Mouse (Mus musculus) myocyte (in vitro differentiated cells): ENCODE data around the gene Olfr358. TPM values are rescaled to one million over a fixed set of nuclear protein-coding genes. Genes with fewer than 3 reads are reported as not detected.

ENCODE experiments used
- H3K27me3 ChIP-seq: one replicate; pipeline ENCODE4 v1.6.1; 2011; ENCODE audit not compliant: control insufficient read depth, insufficient read depth, insufficient read length
- H3K36me3 ChIP-seq: one replicate; pipeline ENCODE4 v1.6.1; 2011; ENCODE audit not compliant: control insufficient read depth, insufficient read depth
- H3K4me2 ChIP-seq: one replicate; pipeline ENCODE4 v1.6.1; 2011; ENCODE audit warnings: low read depth, control low read depth
- H3K4me3 ChIP-seq: one replicate; pipeline ENCODE4 v1.5.1; 2011; ENCODE audit warnings: mild to moderate bottlenecking, control low read depth, moderate library complexity
- H3K79me2 ChIP-seq: one replicate; pipeline ENCODE4 v1.6.1; 2011; ENCODE audit not compliant: control insufficient read depth, insufficient read depth
- H3ac ChIP-seq: one replicate; pipeline ENCODE4 v1.6.1; 2011; ENCODE audit not compliant: control insufficient read depth, insufficient read length
- CEBPB ChIP-seq: IDR thresholded peaks from 2 replicates; pipeline ENCODE4 v1.6.1; 2011; ENCODE audit warnings: mild to moderate bottlenecking, moderate library complexity; ENCODE audit not compliant: poor library complexity, insufficient read depth, severe bottlenecking
- E2F4 ChIP-seq: IDR thresholded peaks from one replicate; pipeline ENCODE4 v1.6.1; 2011; ENCODE audit warnings: mild to moderate bottlenecking, control low read depth, moderate library complexity; ENCODE audit not compliant: insufficient read depth
- MAX ChIP-seq: IDR thresholded peaks from one replicate; pipeline ENCODE4 v1.6.1; 2011; ENCODE audit warnings: low read depth, mild to moderate bottlenecking, control low read depth
- MYOD1 ChIP-seq, 3 experiments: IDR thresholded peaks; one replicate each; pipeline ENCODE4 v1.6.1; 2011; ENCODE audit warnings: control low read depth in 2 of 3, low read depth in 2 of 3, mild to moderate bottlenecking in 2 of 3, moderate library complexity in 1 of 3; ENCODE audit not compliant: insufficient read length in 2 of 3, control insufficient read depth in 1 of 3
- MYOG ChIP-seq, 3 experiments: IDR thresholded peaks; one replicate each; pipeline ENCODE4 v1.6.1; 2011; ENCODE audit warnings: control low read depth in 2 of 3, low read depth in 2 of 3, mild to moderate bottlenecking in 2 of 3; ENCODE audit not compliant: insufficient read length in 2 of 3, control insufficient read depth in 1 of 3, insufficient read depth in 1 of 3
- POLR2A ChIP-seq: IDR thresholded peaks from one replicate; pipeline ENCODE4 v1.6.1; 2011; ENCODE audit warnings: low read depth, mild to moderate bottlenecking, control low read depth, moderate library complexity; ENCODE audit not compliant: insufficient read length
- POLR2AphosphoS2 ChIP-seq: IDR thresholded peaks from one replicate; pipeline ENCODE4 v1.6.1; 2011; ENCODE audit warnings: low read depth, control low read depth; ENCODE audit not compliant: insufficient read length
- REST ChIP-seq: IDR thresholded peaks from one replicate; pipeline ENCODE4 v1.6.1; 2011; ENCODE audit warnings: mild to moderate bottlenecking, control low read depth, moderate library complexity; ENCODE audit not compliant: insufficient read depth, insufficient read length
- SRF ChIP-seq: IDR thresholded peaks from one replicate; pipeline ENCODE4 v1.6.1; 2011; ENCODE audit warnings: low read depth; ENCODE audit not compliant: control insufficient read depth, insufficient read length
- TCF12 ChIP-seq: IDR thresholded peaks from one replicate; pipeline ENCODE4 v1.6.1; 2011; ENCODE audit warnings: mild to moderate bottlenecking, control low read depth; ENCODE audit not compliant: poor library complexity, insufficient read depth, severe bottlenecking
- TCF3 ChIP-seq: IDR thresholded peaks from one replicate; pipeline ENCODE4 v1.6.1; 2011; ENCODE audit warnings: low read depth, control low read depth; ENCODE audit not compliant: insufficient read length
- USF1 ChIP-seq: IDR thresholded peaks from one replicate; pipeline ENCODE4 v1.6.1; 2011; ENCODE audit warnings: low read depth, mild to moderate bottlenecking, control low read depth, moderate library complexity
- polyA plus RNA-seq: library from polyadenylated mRNA; unstranded; fragments of >200 nt; fragmentation: generic; extraction: Trizol; gene quantifications from one replicate; pipeline ENCODE4 v1.2.1, GENCODE M21; 2012; ENCODE audit warnings: missing spikeins

Gene Olfr358
- not detected for polyA plus RNA-seq

GRCm38 (mm10) chr2:37009235-37009634, at the start of gene Olfr358:
Gene Olfr358, minus strand, starts transcription at chr2:37009335.
- Histone ChIP-seq H3K4me2 (no peak within 1 kb of the TSS), H3ac (no peak within 1 kb of the TSS), H3K4me3 (no peak within 1 kb of the TSS), H3K36me3 (no peaks in the 10 kb centered on the region), H3K27me3 (no peaks in the 10 kb centered on the region), H3K79me2 (no peaks in the 10 kb centered on the region)
- no peak for TF ChIP-seq MAX
- TF ChIP-seq REST, result no peak
- TF ChIP-seq TCF3, result no peak
- no peak for TF ChIP-seq TCF12
- no peak for TF ChIP-seq CEBPB
- TF ChIP-seq POLR2A, result no peak
- no peak for TF ChIP-seq E2F4
- TF ChIP-seq POLR2AphosphoS2, result no peak
- no peak for TF ChIP-seq SRF
- TF ChIP-seq USF1, result no peak
- TF ChIP-seq MYOG (IDR thresholded peaks at IDR 0.05; ENCODE audit: control insufficient read depth in 1 of 3, insufficient read depth in 1 of 3, insufficient read length in 2 of 3, low read depth in 2 of 3), result no peak
- TF ChIP-seq MYOD1 (IDR thresholded peaks at IDR 0.05; ENCODE audit: control insufficient read depth in 1 of 3, insufficient read length in 2 of 3, low read depth in 2 of 3), result no peak

- TF ChIP-seq SRF (no peak), E2F4 (no peak), MYOD1 (IDR thresholded peaks at IDR 0.05; ENCODE audit: control insufficient read depth in 1 of 3, insufficient read length in 2 of 3, low read depth in 2 of 3) (no peak), MAX (no peak), MYOG (IDR thresholded peaks at IDR 0.05; ENCODE audit: control insufficient read depth in 1 of 3, insufficient read depth in 1 of 3, insufficient read length in 2 of 3, low read depth in 2 of 3) (no peak), CEBPB (no peak), TCF3 (no peak), POLR2AphosphoS2 (no peak), REST (no peak), TCF12 (no peak), USF1 (no peak), POLR2A (no peak)
- Histone ChIP-seq H3K36me3 (no peaks in the 10 kb centered on the region), H3ac (no peak overlapping the region), H3K4me3 (no peak overlapping the region), H3K27me3 (no peaks in the 10 kb centered on the region), H3K79me2 (no peaks in the 10 kb centered on the region), H3K4me2 (no peak overlapping the region)
Observed at GRCm38 (mm10) chr2:36997030-36997429, 12.1 kb downstream of the Olfr358 start.

- Histone ChIP-seq H3K27me3 (no peaks in the 10 kb centered on the region), H3K4me3 (no peak within 1 kb of the TSS), H3K36me3 (no peaks in the 10 kb centered on the region), H3ac (no peak within 1 kb of the TSS), H3K4me2 (no peak within 1 kb of the TSS), H3K79me2 (no peaks in the 10 kb centered on the region)
- TF ChIP-seq USF1 (no peak), TCF12 (no peak), SRF (no peak), TCF3 (no peak), E2F4 (no peak), CEBPB (no peak), MAX (no peak), REST (no peak), POLR2A (no peak), POLR2AphosphoS2 (no peak), MYOD1 (IDR thresholded peaks at IDR 0.05; ENCODE audit: control insufficient read depth in 1 of 3, insufficient read length in 2 of 3, low read depth in 2 of 3) (no peak), MYOG (IDR thresholded peaks at IDR 0.05; ENCODE audit: control insufficient read depth in 1 of 3, insufficient read depth in 1 of 3, insufficient read length in 2 of 3, low read depth in 2 of 3) (no peak)
Observed at GRCm38 (mm10) chr2:36993527-36993926, 15.6 kb downstream of the Olfr358 start, which contains the start of gene Olfr357. Gene Olfr357, plus strand, starts transcription at chr2:36993827.

Other genes starting within 250 kb of the Olfr358 start
- gene Olfr348, start 225.1 kb downstream of the Olfr358 start, polyA plus RNA-seq, result not detected
- not detected for gene Olfr50, start 218.8 kb downstream of the Olfr358 start, polyA plus RNA-seq
- gene Olfr3, start 192.3 kb downstream of the Olfr358 start, polyA plus RNA-seq, result not detected
- not detected for gene Olfr350, start 163.0 kb downstream of the Olfr358 start, polyA plus RNA-seq
- not detected for gene Olfr351, start 146.7 kb downstream of the Olfr358 start, polyA plus RNA-seq
- not detected for gene Olfr352, start 140.9 kb downstream of the Olfr358 start, polyA plus RNA-seq
- not detected for gene Olfr353, start 116.4 kb downstream of the Olfr358 start, polyA plus RNA-seq
- gene Olfr354, start 103.7 kb downstream of the Olfr358 start, polyA plus RNA-seq, result not detected
- not detected for gene Olfr355, start 80.4 kb downstream of the Olfr358 start, polyA plus RNA-seq
- gene Olfr356, start 72.2 kb downstream of the Olfr358 start, polyA plus RNA-seq, result not detected
- not detected for gene Olfr357, start 15.5 kb downstream of the Olfr358 start, polyA plus RNA-seq
- gene Olfr360, start 56.4 kb upstream of the Olfr358 start, polyA plus RNA-seq, result not detected
- not detected for gene Olfr361, start 80.0 kb upstream of the Olfr358 start, polyA plus RNA-seq
- gene Olfr362, start 108.6 kb upstream of the Olfr358 start, polyA plus RNA-seq, result not detected
- gene Olfr364-ps1, start 130.0 kb upstream of the Olfr358 start, polyA plus RNA-seq, result not detected
- gene Olfr365, start 178.9 kb upstream of the Olfr358 start, polyA plus RNA-seq, result not detected
- gene Olfr366, start 202.2 kb upstream of the Olfr358 start, polyA plus RNA-seq, result not detected